Mouse (Mus musculus): ENCODE results near the gene Aldh16a1.

Gene Aldh16a1

DNA sequence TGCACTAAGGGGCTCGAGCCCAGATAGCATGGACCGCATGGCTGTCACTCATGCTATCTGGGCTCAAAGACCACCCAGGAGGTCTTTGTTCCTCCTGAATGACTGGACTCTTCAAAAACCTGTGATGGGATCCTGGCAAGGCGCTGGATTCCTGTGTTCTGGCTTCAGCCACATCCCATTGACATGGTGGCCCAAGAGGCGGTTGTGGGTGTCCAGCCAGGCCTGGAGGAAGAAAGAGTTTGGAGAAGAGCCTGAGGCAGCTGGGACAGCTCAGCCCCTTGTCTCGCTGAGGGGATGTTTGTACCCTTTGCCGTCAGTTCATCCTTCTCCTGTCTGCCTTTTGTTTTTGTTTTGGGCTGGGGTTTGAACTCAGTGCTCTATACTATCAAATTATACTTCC is 4.8 kb downstream of the Aldh16a1 start:
- Histone ChIP-seq H3K36me3 (ENCODE audit: insufficient read depth, low read length) (peaks cover 71% of the 10 kb centered on the region), H3K4me3 (replicated peaks; ENCODE audit: low read length) (no peak overlapping the region), H3K27me3 (ENCODE audit: insufficient read depth, low read length) (no peaks in the 10 kb centered on the region), H3K9me3 (ENCODE audit: low read length) (no peaks in the 10 kb centered on the region), H3K4me1 (replicated peaks; ENCODE audit: low read depth, low read length) (peaks cover 37% of the 10 kb centered on the region)
- TF ChIP-seq CTCF (conservative IDR thresholded peaks at IDR 0.05; ENCODE audit: low read length) (no peak), POU5F1 (IDR thresholded peaks at IDR 0.05; ENCODE audit: borderline replicate concordance, low read length) (no peak), NANOG (IDR thresholded peaks at IDR 0.05; ENCODE audit: borderline replicate concordance, low read length) (no peak)

GRCm38 (mm10) chr7:45148534-45149098 is 5.8 kb downstream of the Aldh16a1 start:
- Histone ChIP-seq H3K9me3 (ENCODE audit: low read length) (no peaks in the 10 kb centered on the region), H3K4me3 (replicated peaks; ENCODE audit: low read length) (no peak overlapping the region), H3K4me1 (replicated peaks; ENCODE audit: low read depth, low read length) (peaks cover 37% of the 10 kb centered on the region), H3K36me3 (ENCODE audit: insufficient read depth, low read length) (peaks cover 81% of the 10 kb centered on the region), H3K27me3 (ENCODE audit: insufficient read depth, low read length) (no peaks in the 10 kb centered on the region)
- TF ChIP-seq NANOG (IDR thresholded peaks at IDR 0.05; ENCODE audit: borderline replicate concordance, low read length) (no peak), POU5F1 (IDR thresholded peaks at IDR 0.05; ENCODE audit: borderline replicate concordance, low read length) (no peak), CTCF (conservative IDR thresholded peaks at IDR 0.05; ENCODE audit: low read length) (no peak)

DNA sequence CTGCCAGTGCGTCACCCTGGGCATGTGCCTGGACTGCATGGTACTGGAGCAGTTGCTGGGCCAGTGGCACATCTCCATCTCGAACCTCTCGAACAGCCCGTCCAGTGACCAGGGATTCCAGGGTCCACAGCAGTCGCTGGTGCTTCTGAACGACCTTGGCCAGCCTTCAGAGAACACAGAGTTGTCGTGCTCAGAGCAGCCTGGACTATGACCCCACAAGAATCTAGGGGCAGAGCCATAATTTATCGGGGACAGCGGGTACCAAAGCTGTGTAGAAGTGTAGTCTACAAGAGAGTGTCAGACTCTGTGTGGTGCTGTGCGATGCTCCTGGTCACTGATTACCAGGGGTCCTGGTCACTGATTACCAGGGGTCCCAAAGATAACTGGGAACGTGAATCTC is 6.5 kb downstream of the Aldh16a1 start:
- TF ChIP-seq CTCF (conservative IDR thresholded peaks at IDR 0.05; ENCODE audit: low read length) (no peak), NANOG (IDR thresholded peaks at IDR 0.05; ENCODE audit: borderline replicate concordance, low read length) (no peak), POU5F1 (IDR thresholded peaks at IDR 0.05; ENCODE audit: borderline replicate concordance, low read length) (no peak)
- Histone ChIP-seq H3K9me3 (ENCODE audit: low read length) (no peaks in the 10 kb centered on the region), H3K27me3 (ENCODE audit: insufficient read depth, low read length) (no peaks in the 10 kb centered on the region), H3K4me1 (replicated peaks; ENCODE audit: low read depth, low read length) (peaks cover 31% of the 10 kb centered on the region), H3K36me3 (ENCODE audit: insufficient read depth, low read length) (peaks cover 88% of the 10 kb centered on the region), H3K4me3 (replicated peaks; ENCODE audit: low read length) (no peak overlapping the region)

- Histone ChIP-seq H3K4me1 (replicated peaks; ENCODE audit: low read depth, low read length) (peaks cover 31% of the 10 kb centered on the region), H3K4me3 (replicated peaks; ENCODE audit: low read length) (no peak overlapping the region), H3K36me3 (ENCODE audit: insufficient read depth, low read length) (peaks cover 94% of the 10 kb centered on the region), H3K9me3 (ENCODE audit: low read length) (no peaks in the 10 kb centered on the region), H3K27me3 (ENCODE audit: insufficient read depth, low read length) (no peaks in the 10 kb centered on the region)
- TF ChIP-seq CTCF (conservative IDR thresholded peaks at IDR 0.05; ENCODE audit: low read length) (no peak), NANOG (IDR thresholded peaks at IDR 0.05; ENCODE audit: borderline replicate concordance, low read length) (no peak), POU5F1 (IDR thresholded peaks at IDR 0.05; ENCODE audit: borderline replicate concordance, low read length) (no peak)
Observed at GRCm38 (mm10) chr7:45147267-45147666, 7.1 kb downstream of the Aldh16a1 start.

- Histone ChIP-seq H3K27me3 (ENCODE audit: insufficient read depth, low read length) (no peaks in the 10 kb centered on the region), H3K36me3 (ENCODE audit: insufficient read depth, low read length) (peaks cover 94% of the 10 kb centered on the region), H3K4me3 (replicated peaks; ENCODE audit: low read length) (no peak overlapping the region), H3K9me3 (ENCODE audit: low read length) (no peaks in the 10 kb centered on the region), H3K4me1 (replicated peaks; ENCODE audit: low read depth, low read length) (peaks cover 14% of the 10 kb centered on the region)
- TF ChIP-seq NANOG (IDR thresholded peaks at IDR 0.05; ENCODE audit: borderline replicate concordance, low read length) (no peak), POU5F1 (IDR thresholded peaks at IDR 0.05; ENCODE audit: borderline replicate concordance, low read length) (no peak), CTCF (conservative IDR thresholded peaks at IDR 0.05; ENCODE audit: low read length) (no peak)
Observed at GRCm38 (mm10) chr7:45145460-45145859, 8.9 kb downstream of the Aldh16a1 start.

- no peak overlapping the region for H3K4me3 ChIP-seq (replicated peaks; ENCODE audit: low read length)
- no peaks in the 10 kb centered on the region for H3K9me3 ChIP-seq (ENCODE audit: low read length)
- no peaks in the 10 kb centered on the region for H3K27me3 ChIP-seq (ENCODE audit: insufficient read depth, low read length)
- H3K36me3 ChIP-seq (ENCODE audit: insufficient read depth, low read length), result peaks cover 93% of the 10 kb centered on the region
- H3K4me1 ChIP-seq (replicated peaks; ENCODE audit: low read depth, low read length), result peaks cover 9% of the 10 kb centered on the region
- TF ChIP-seq POU5F1 (IDR thresholded peaks at IDR 0.05; ENCODE audit: borderline replicate concordance, low read length) (no peak), CTCF (conservative IDR thresholded peaks at IDR 0.05; ENCODE audit: low read length) (no peak), NANOG (IDR thresholded peaks at IDR 0.05; ENCODE audit: borderline replicate concordance, low read length) (no peak)
Observed at GRCm38 (mm10) chr7:45144368-45145174, 9.8 kb downstream of the Aldh16a1 start.

- peaks cover 9% of the 10 kb centered on the region; the same call in 1 of the 2 replicates for H3K27me3 ChIP-seq (ENCODE audit: insufficient read depth, low read length)
- H3K9me3 ChIP-seq (ENCODE audit: low read length), result no peaks in the 10 kb centered on the region
- TF ChIP-seq POU5F1 (IDR thresholded peaks at IDR 0.05; ENCODE audit: borderline replicate concordance, low read length), result no peak
- no peak for TF ChIP-seq CTCF (conservative IDR thresholded peaks at IDR 0.05; ENCODE audit: low read length)
- no peak for TF ChIP-seq NANOG (IDR thresholded peaks at IDR 0.05; ENCODE audit: borderline replicate concordance, low read length)
- H3K4me1 ChIP-seq (replicated peaks; ENCODE audit: low read depth, low read length), result peaks cover 12% of the 10 kb centered on the region
- peaks cover 66% of the 10 kb centered on the region for H3K36me3 ChIP-seq (ENCODE audit: insufficient read depth, low read length)
- H3K4me3 ChIP-seq (replicated peaks; ENCODE audit: low read length), result no peak overlapping the region
Observed at GRCm38 (mm10) chr7:45141914-45142313, 12.5 kb downstream of the Aldh16a1 start.

GRCm38 (mm10) chr7:45141319-45141718 is 13.1 kb downstream of the Aldh16a1 start:
- peaks cover 60% of the 10 kb centered on the region for H3K36me3 ChIP-seq (ENCODE audit: insufficient read depth, low read length)
- no peak overlapping the region for H3K4me3 ChIP-seq (replicated peaks; ENCODE audit: low read length)
- H3K9me3 ChIP-seq (ENCODE audit: low read length), result no peaks in the 10 kb centered on the region
- TF ChIP-seq NANOG (IDR thresholded peaks at IDR 0.05; ENCODE audit: borderline replicate concordance, low read length) (no peak), CTCF (conservative IDR thresholded peaks at IDR 0.05; ENCODE audit: low read length) (no peak), POU5F1 (IDR thresholded peaks at IDR 0.05; ENCODE audit: borderline replicate concordance, low read length) (no peak)
- H3K27me3 ChIP-seq (ENCODE audit: insufficient read depth, low read length), result peaks cover 13% of the 10 kb centered on the region; the same call in 1 of the 2 replicates
- H3K4me1 ChIP-seq (replicated peaks; ENCODE audit: low read depth, low read length), result peaks cover 16% of the 10 kb centered on the region

Measured in E14TG2a.4 (cell line).